Mouse (Mus musculus) v-Abl transformed pro-B cells (cell line): ENCODE results near the gene Kcnq5.
"Not testable (repeated sequence)": the region's sequence is repeated elsewhere in the genome, so short reads cannot be mapped to it uniquely, and the experiment has no call there.

ENCODE experiments used
- in situ Hi-C, 2 experiments: fragments of 400-800 bp; cut with MboI; formaldehyde crosslinking; loops; one replicate each; pipeline ENCODE4 v1.15.1; 2025; ENCODE audit not compliant: unreplicated experiment in 2 of 2

The Kcnq5 gene

GRCm38 (mm10) chr1:21868484-21868883 lies 93.3 kb downstream of the Kcnq5 start:
- in situ Hi-C loops = no loop called here

- in situ Hi-C loops = no loop called here
Observed at GRCm38 (mm10) chr1:21856399-21856798, 105.3 kb downstream of the Kcnq5 start.

- in situ Hi-C loops = loop anchor here in 1 of 2 experiments (10.0 kb wide), 1 partner anchor 116 kb away; no protein-coding TSS in a partner anchor
Observed at GRCm38 (mm10) chr1:21838534-21838933, 123.2 kb downstream of the Kcnq5 start.

GRCm38 (mm10) chr1:21837387-21837786 lies 124.4 kb downstream of the Kcnq5 start:
- in situ Hi-C loops = loop anchor here in 1 of 2 experiments (10.0 kb wide), 1 partner anchor 117 kb away; no protein-coding TSS in a partner anchor

- in situ Hi-C loops = loop anchor here in 1 of 2 experiments (10.0 kb wide), 1 partner anchor 118 kb away; no protein-coding TSS in a partner anchor
Observed at GRCm38 (mm10) chr1:21836337-21836736, 125.4 kb downstream of the Kcnq5 start.

GRCm38 (mm10) chr1:21829909-21830455 lies 131.8 kb downstream of the Kcnq5 start:
- in situ Hi-C loops = loop anchor here in 1 of 2 experiments (10.0 kb wide), 1 partner anchor 125 kb away; no protein-coding TSS in a partner anchor

- in situ Hi-C loops = no loop called here
Observed at GRCm38 (mm10) chr1:21820066-21820630, 141.6 kb downstream of the Kcnq5 start.

GRCm38 (mm10) chr1:21805064-21805463 lies 156.7 kb downstream of the Kcnq5 start:
- in situ Hi-C loops = no loop called here

- in situ Hi-C loops = no loop called here
Observed at GRCm38 (mm10) chr1:21804477-21804866, 157.3 kb downstream of the Kcnq5 start.

- in situ Hi-C loops = no loop called here
Observed at GRCm38 (mm10) chr1:21803751-21804476, 157.8 kb downstream of the Kcnq5 start.

- in situ Hi-C loops = no loop called here
Observed at GRCm38 (mm10) chr1:21780746-21781145, 181.0 kb downstream of the Kcnq5 start.

GRCm38 (mm10) chr1:21777560-21777959 lies 184.2 kb downstream of the Kcnq5 start:
- in situ Hi-C loops = no loop called here

GRCm38 (mm10) chr1:21773931-21774330 lies 187.8 kb downstream of the Kcnq5 start:
- in situ Hi-C loops = no loop called here

GRCm38 (mm10) chr1:21770494-21770893 lies 191.2 kb downstream of the Kcnq5 start:
- in situ Hi-C loops = no loop called here

GRCm38 (mm10) chr1:21749297-21749696 lies 212.4 kb downstream of the Kcnq5 start:
- in situ Hi-C loops = no loop called here

- in situ Hi-C loops = no loop called here
Observed at GRCm38 (mm10) chr1:21729131-21729530, 232.6 kb downstream of the Kcnq5 start.

- in situ Hi-C loops = not testable (repeated sequence)
Observed at GRCm38 (mm10) chr1:21723231-21723630, 238.5 kb downstream of the Kcnq5 start.

GRCm38 (mm10) chr1:21721246-21721645 lies 240.5 kb downstream of the Kcnq5 start:
- in situ Hi-C loops = no loop called here

- in situ Hi-C loops = no loop called here
Observed at GRCm38 (mm10) chr1:21714816-21715215, 246.9 kb downstream of the Kcnq5 start.

- in situ Hi-C loops = no loop called here
Observed at GRCm38 (mm10) chr1:21712711-21713110, 249.0 kb downstream of the Kcnq5 start.

- in situ Hi-C loops = no loop called here
Observed at GRCm38 (mm10) chr1:21690458-21690857, 271.3 kb downstream of the Kcnq5 start.

GRCm38 (mm10) chr1:21688918-21689317 lies 272.8 kb downstream of the Kcnq5 start:
- in situ Hi-C loops = no loop called here
